Mouse (Mus musculus) liver, embryonic 11.5 days (tissue): ENCODE data around the gene Krt79. TPM values are rescaled to one million over a fixed set of nuclear protein-coding genes. Genes with fewer than 3 reads are reported as not detected.
A peak's percentile ranks its signal among the peaks of the same experiment; 100 is the strongest.

Experiments used
- ATAC-seq: fragments of 200-750 bp; cut with Nextera tagmentation; replicated peaks from 2 replicates; pipeline ENCODE4 v1.8.0; 2017; ENCODE audit warnings: moderate number of reproducible peaks, mild to moderate bottlenecking, moderate TSS enrichment, moderate library complexity; ENCODE audit not compliant: low FRiP score
- DNase-seq: peaks from one replicate; pipeline ENCODE4 v3.0.0-alpha.2; 2017; ENCODE audit warnings: low spot score
- H3K27ac ChIP-seq: fragments of 300-500 bp; sonication (generic); 2 replicates; pipeline ENCODE4 v1.5.1; 2014; ENCODE audit warnings: mild to moderate bottlenecking, low read depth, low read length, control low read depth
- H3K27me3 ChIP-seq: fragments of 300-500 bp; sonication (generic); replicated peaks from 2 replicates; pipeline ENCODE4 v1.6.1; 2014; ENCODE audit warnings: low read length, mixed read lengths; ENCODE audit not compliant: control insufficient read depth, insufficient read depth
- H3K36me3 ChIP-seq: fragments of 300-500 bp; sonication (generic); 2 replicates; pipeline ENCODE4 v1.6.1; 2014; ENCODE audit warnings: mild to moderate bottlenecking, low read length, moderate library complexity, mixed read lengths; ENCODE audit not compliant: control insufficient read depth, insufficient read depth
- H3K4me1 ChIP-seq: fragments of 300-500 bp; sonication (generic); replicated peaks from 2 replicates; pipeline ENCODE4 v1.6.1; 2014; ENCODE audit warnings: low read length, mixed read lengths; ENCODE audit not compliant: control insufficient read depth, insufficient read depth
- H3K4me2 ChIP-seq: fragments of 300-500 bp; sonication (generic); 2 replicates; pipeline ENCODE4 v1.6.1; 2014; ENCODE audit warnings: mild to moderate bottlenecking, control low read depth, moderate library complexity
- H3K4me3 ChIP-seq: fragments of 300-500 bp; sonication (generic); 2 replicates; pipeline ENCODE4 v1.5.1; 2014; ENCODE audit warnings: low read depth, low read length, control low read depth
- H3K9ac ChIP-seq: fragments of 300-500 bp; sonication (generic); 2 replicates; pipeline ENCODE4 v1.6.1; 2014; ENCODE audit warnings: low read depth, low read length, control low read depth
- H3K9me3 ChIP-seq: fragments of 300-500 bp; sonication (generic); 2 replicates; pipeline ENCODE4 v1.6.1; 2016; ENCODE audit warnings: low read length, inconsistent platforms, mixed read lengths; ENCODE audit not compliant: control insufficient read depth
- WGBS: fragments of 180-500 bp; shearing (Covaris S2); extraction: QIAGEN DNeasy Blood & Tissue Kit; methylation state at CpG from one replicate; pipeline ENCODE4 v1.1.7; 2014; 5-methylcytosine and 5-hydroxymethylcytosine counted together
- polyA plus RNA-seq: library from polyadenylated mRNA; unstranded; fragments of >200 nt; fragmentation: Nextera tagmentation; extraction: Ambion mirVana; gene quantifications from 2 replicates; pipeline ENCODE4 v1.2.1, GENCODE M21; 2014

The Krt79 gene
- polyA plus RNA-seq, 1 experiment from 2014 or later = not detected

DNA sequence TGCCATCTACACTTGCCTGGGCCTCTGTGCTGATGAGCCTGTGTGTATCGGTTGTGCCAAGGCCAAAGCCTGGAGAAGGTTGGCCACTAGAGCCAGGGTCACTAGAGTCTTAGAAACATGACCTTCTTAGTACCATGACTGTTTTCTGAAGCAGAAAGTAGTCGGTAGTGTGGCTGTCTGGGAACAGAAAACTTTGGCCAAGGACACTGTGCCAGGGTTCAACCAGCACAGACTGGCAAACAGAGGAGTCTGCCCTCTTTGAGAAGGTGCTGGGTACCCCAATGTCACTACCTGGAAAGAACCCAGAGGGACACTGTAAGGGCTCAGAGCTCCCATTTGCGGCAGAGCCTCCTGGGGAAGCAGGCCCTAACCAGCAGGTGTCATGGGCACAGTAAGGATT, 36.5 kb upstream of the Krt79 start:
- Histone ChIP-seq H3K27me3 (no peaks in the 10 kb centered on the region; the same call in none of the 2 replicates), H3K4me3 (peak overlapping the region; percentile 44; the same call in 1 of the 2 replicates), H3K27ac (peak overlapping the region; percentile 73), H3K4me2 (peak overlapping the region; percentile 85), H3K9me3 (no peaks in the 10 kb centered on the region), H3K36me3 (no peaks in the 10 kb centered on the region), H3K9ac (peak overlapping the region; percentile 78), H3K4me1 (peaks cover 26% of the 10 kb centered on the region)
- 54% methylated on average over 3 of the region's 3 CpGs for WGBS
- DNase-seq = no peak
- no peak for ATAC-seq

DNA sequence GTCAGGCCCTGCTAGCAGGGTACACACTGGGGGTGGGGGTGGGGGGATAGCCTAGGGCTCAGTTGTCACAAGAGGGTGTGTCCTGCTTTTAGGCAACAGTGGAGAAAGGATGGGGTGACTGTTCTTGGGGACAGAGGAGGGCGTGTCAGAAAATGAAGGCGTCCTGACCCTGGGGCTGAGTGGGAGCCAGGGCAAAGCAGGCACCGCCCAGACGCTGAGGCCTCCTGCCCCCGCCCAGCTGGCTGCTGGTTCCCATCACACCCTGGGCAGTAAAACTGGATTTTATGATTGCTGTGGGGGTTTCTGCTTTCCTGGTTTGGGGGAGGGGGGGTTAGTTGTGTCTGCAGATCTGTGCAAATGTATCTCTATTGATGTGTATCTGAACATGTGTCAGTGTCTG, 35.9 kb upstream of the Krt79 start:
- Histone ChIP-seq H3K9ac (0 out of 2 replicates have a peak overlapping the region, but pooled peaks have one; percentile 12), H3K9me3 (no peaks in the 10 kb centered on the region), H3K4me2 (no peak overlapping the region), H3K36me3 (no peaks in the 10 kb centered on the region), H3K27me3 (no peaks in the 10 kb centered on the region; the same call in none of the 2 replicates), H3K27ac (peak overlapping the region; percentile 73; the same call in 1 of the 2 replicates), H3K4me1 (peaks cover 26% of the 10 kb centered on the region), H3K4me3 (no peak overlapping the region)
- DNase-seq (no peak), ATAC-seq (no peak)
- WGBS = 45% methylated on average over 5 of the region's 5 CpGs

DNA sequence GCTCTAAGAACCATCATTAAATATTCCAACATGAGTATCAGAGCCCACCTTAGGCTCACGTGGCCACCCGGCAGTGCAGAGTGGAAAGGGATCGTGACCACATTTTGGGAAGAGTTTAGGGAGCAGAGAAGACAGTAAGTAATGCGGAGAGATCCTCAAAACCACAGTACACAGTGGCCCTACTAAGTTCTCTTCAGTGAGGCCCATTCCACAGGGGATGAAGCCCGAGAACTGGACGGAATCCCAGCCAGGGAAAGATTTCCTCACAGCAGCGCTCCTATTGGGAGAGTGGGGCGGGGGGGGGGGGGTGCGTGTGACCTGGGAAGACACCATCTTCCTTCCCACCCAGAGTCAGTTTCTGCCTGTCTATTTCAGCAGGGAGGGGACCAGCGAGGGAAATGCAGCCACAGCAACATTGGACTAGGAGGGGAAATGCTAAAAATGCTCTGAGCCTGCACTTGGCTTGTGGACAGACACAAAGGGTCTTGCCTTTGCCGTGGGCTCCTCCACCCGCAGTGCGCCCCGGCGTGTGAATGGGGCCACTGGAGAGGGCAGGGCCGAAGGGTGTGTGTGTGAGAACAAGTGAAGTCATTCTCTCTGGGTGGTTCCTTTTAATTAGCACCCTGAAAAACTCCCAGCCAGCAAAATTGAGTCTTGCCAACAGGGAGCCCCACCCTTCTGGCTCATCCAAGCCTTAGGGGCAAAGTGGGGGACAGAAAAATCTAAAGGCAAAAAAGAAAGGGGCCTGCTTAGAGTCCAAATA, 34.1 kb upstream of the Krt79 start:
- Histone ChIP-seq H3K4me3 (no peak overlapping the region), H3K36me3 (no peaks in the 10 kb centered on the region), H3K9ac (no peak overlapping the region), H3K27ac (no peak overlapping the region), H3K4me1 (peaks cover 26% of the 10 kb centered on the region), H3K4me2 (no peak overlapping the region), H3K27me3 (no peaks in the 10 kb centered on the region; the same call in none of the 2 replicates), H3K9me3 (no peaks in the 10 kb centered on the region)
- WGBS = 60% methylated on average over 16 of the region's 16 CpGs
- ATAC-seq = no peak
- no peak for DNase-seq

- peaks cover 26% of the 10 kb centered on the region for H3K4me1 ChIP-seq
- no peaks in the 10 kb centered on the region for H3K36me3 ChIP-seq
- 16% methylated on average over 15 of the region's 15 CpGs for WGBS
- peak; percentile 31; the same call in 1 of the 2 replicates for ATAC-seq
- no peaks in the 10 kb centered on the region; the same call in none of the 2 replicates for H3K27me3 ChIP-seq
- H3K9ac ChIP-seq = no peak overlapping the region
- no peak overlapping the region for H3K4me2 ChIP-seq
- DNase-seq = peak; percentile 95
- no peak overlapping the region for H3K27ac ChIP-seq
- H3K9me3 ChIP-seq = no peaks in the 10 kb centered on the region
- H3K4me3 ChIP-seq = no peak overlapping the region
Observed at GRCm38 (mm10) chr15:101973414-101974077, 33.4 kb upstream of the Krt79 start.

DNA sequence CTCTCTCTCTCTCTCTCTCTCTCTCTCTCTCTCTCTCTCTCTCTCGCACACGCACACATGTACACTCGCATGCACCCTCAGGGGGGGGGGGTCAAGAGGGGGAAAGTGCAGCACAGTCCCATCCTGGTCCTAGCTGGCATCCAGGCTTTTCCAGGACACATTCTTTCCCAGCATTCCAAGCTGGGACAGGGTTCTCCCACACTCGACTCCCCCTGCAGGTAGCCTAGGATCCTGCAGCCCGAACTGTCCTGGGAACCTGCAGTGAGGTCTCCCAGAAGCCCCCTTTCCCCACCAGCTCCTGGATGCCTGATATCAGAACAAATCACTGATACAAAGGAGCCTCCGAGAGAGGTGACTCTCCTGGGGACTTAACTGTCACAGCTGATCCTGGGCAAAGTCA, 30.4 kb upstream of the Krt79 start:
- H3K4me3 ChIP-seq = no peak overlapping the region
- H3K36me3 ChIP-seq = no peaks in the 10 kb centered on the region
- H3K4me2 ChIP-seq = no peak overlapping the region
- 3% methylated on average over 3 of the region's 6 CpGs for WGBS
- ATAC-seq (no peak), DNase-seq (no peak)
- H3K27me3 ChIP-seq = no peaks in the 10 kb centered on the region; the same call in none of the 2 replicates
- H3K27ac ChIP-seq = no peak overlapping the region
- no peak overlapping the region for H3K9ac ChIP-seq
- H3K4me1 ChIP-seq = no peaks in the 10 kb centered on the region
- H3K9me3 ChIP-seq = no peaks in the 10 kb centered on the region

DNA sequence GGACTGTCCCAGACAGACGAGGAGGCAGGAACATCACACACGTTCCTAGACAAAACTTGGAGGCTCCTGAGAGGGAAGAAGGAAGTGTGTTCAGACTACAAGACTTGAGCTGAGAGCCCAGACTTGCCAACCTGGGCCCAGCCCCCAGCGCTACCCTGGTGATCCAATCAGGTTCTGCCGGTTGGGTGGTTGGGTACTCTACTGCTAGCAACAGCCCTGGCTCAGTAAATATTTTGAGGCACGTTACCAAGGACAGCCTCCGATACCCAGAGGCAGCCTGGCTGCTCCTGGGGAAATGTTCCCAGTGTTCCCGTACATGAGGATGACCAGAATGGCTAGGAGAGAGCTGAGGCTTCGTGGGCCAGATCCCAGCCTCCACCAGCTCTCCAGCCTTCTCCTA, 26.7 kb upstream of the Krt79 start:
- no peak for DNase-seq
- no peaks in the 10 kb centered on the region; the same call in 1 of the 2 replicates for H3K27me3 ChIP-seq
- no peak overlapping the region for H3K4me2 ChIP-seq
- WGBS = 77% methylated on average over 8 of the region's 8 CpGs
- no peaks in the 10 kb centered on the region for H3K9me3 ChIP-seq
- no peak overlapping the region for H3K4me3 ChIP-seq
- ATAC-seq = no peak
- H3K4me1 ChIP-seq = no peaks in the 10 kb centered on the region
- H3K36me3 ChIP-seq = no peaks in the 10 kb centered on the region
- no peak overlapping the region for H3K9ac ChIP-seq
- H3K27ac ChIP-seq = no peak overlapping the region

DNA sequence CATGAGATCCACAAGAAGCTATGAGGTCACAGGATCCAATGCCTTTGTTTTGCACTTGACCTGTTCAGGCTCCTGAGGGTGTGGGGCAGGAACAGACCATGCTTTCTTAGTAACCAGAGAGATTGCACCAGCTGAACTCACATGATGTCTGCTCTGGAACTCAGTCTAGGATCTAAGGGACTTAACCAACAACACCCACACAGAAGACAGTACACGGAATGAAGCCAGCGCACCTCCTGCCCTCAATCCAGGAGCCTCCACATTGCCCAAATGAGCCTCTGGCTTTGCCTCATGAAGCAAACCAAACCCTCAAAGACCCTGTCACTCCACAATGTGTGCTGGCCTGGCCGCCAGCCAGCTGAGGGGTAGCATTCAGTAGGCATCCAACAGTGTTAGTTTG, 18.8 kb upstream of the Krt79 start:
- 79% methylated on average over 3 of the region's 3 CpGs for WGBS
- H3K4me2 ChIP-seq = no peak overlapping the region

GRCm38 (mm10) chr15:101954187-101954586, 14.1 kb upstream of the Krt79 start, which contains the start of gene Krt78:
Krt78 (minus strand) TSS chr15:101954287.
- Histone ChIP-seq H3K4me2 (no peak within 1 kb of the TSS), H3K27ac (no peak within 1 kb of the TSS), H3K4me3 (no peak within 1 kb of the TSS), H3K9ac (no peak within 1 kb of the TSS), H3K27me3 (no peaks in the 10 kb centered on the region), H3K36me3 (no peaks in the 10 kb centered on the region), H3K9me3 (no peaks in the 10 kb centered on the region), H3K4me1 (no peaks in the 10 kb centered on the region)
- no peak for ATAC-seq
- 73% methylated on average over 9 of the region's 9 CpGs for WGBS
- DNase-seq = no peak

More for the DNA sequence above, 18.8 kb upstream of the Krt79 start:
- Histone ChIP-seq H3K27ac (no peak overlapping the region), H3K36me3 (no peaks in the 10 kb centered on the region), H3K9me3 (no peaks in the 10 kb centered on the region), H3K4me3 (no peak overlapping the region), H3K9ac (no peak overlapping the region), H3K4me1 (no peaks in the 10 kb centered on the region), H3K27me3 (no peaks in the 10 kb centered on the region; the same call in 1 of the 2 replicates)
- DNase-seq = no peak
- no peak for ATAC-seq
